Mouse (Mus musculus): ENCODE results near the gene 1700086D15Rik. TPM values are rescaled to one million over a fixed set of nuclear protein-coding genes. Genes with fewer than 3 reads are reported as not detected.

Gene 1700086D15Rik
- polyA plus RNA-seq, 1 experiment from 2014 or later, result not detected

- Histone ChIP-seq H3K27me3 (replicated peaks; ENCODE audit: control insufficient read depth, insufficient read depth, low read length) (no peaks in the 10 kb centered on the region), H3K27ac (ENCODE audit: low read depth, low read length) (no peak overlapping the region), H3K4me3 (ENCODE audit: low read depth, low read length) (no peak overlapping the region), H3K9me3 (replicated peaks; ENCODE audit: control insufficient read depth, low read length) (no peaks in the 10 kb centered on the region), H3K36me3 (ENCODE audit: control insufficient read depth, insufficient read depth, low read length) (no peaks in the 10 kb centered on the region), H3K9ac (ENCODE audit: low read length) (no peak overlapping the region), H3K4me1 (ENCODE audit: control insufficient read depth, insufficient read depth, low read length) (no peaks in the 10 kb centered on the region), H3K4me2 (ENCODE audit: low read length) (no peak overlapping the region)
- ATAC-seq (peak; percentile 90), DNase-seq (ENCODE audit: low spot score) (peak; percentile 68)
- WGBS, result 63% methylated on average over 8 of the region's 8 CpGs
Measured at GRCm38 (mm10) chr11:65124913-65125418, 34.7 kb downstream of the 1700086D15Rik start.

GRCm38 (mm10) chr11:65120276-65120675, 39.4 kb downstream of the 1700086D15Rik start:
- ATAC-seq (no peak), DNase-seq (ENCODE audit: low spot score) (no peak)
- Histone ChIP-seq H3K27me3 (replicated peaks; ENCODE audit: control insufficient read depth, insufficient read depth, low read length) (no peaks in the 10 kb centered on the region), H3K4me2 (ENCODE audit: low read length) (no peak overlapping the region), H3K9me3 (replicated peaks; ENCODE audit: control insufficient read depth, low read length) (no peaks in the 10 kb centered on the region), H3K36me3 (ENCODE audit: control insufficient read depth, insufficient read depth, low read length) (no peaks in the 10 kb centered on the region), H3K9ac (ENCODE audit: low read length) (no peak overlapping the region), H3K4me1 (ENCODE audit: control insufficient read depth, insufficient read depth, low read length) (no peaks in the 10 kb centered on the region), H3K4me3 (ENCODE audit: low read depth, low read length) (no peak overlapping the region), H3K27ac (ENCODE audit: low read depth, low read length) (no peak overlapping the region)
- WGBS, result 80% methylated on average over 4 of the region's 4 CpGs

DNA sequence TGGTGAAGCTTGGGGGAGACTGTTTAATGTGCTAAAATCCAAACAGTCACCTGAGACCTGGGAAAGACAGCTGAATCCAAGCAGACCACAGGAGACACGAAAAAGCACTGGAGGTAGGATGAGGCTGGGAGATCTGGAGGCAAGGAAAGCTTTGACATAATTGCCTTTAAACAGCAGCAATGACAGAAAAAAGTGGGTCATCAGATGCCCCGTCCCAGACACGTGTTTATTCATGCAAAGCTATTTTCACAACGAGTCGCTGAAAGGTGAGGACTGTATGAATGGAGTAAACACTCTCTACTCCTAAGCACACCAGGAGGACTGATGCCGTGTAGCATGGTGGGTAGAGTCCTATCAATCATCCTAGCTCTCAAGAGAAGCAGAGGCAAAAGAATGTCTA, 43.9 kb downstream of the 1700086D15Rik start:
- Histone ChIP-seq H3K4me2 (ENCODE audit: low read length) (no peak overlapping the region), H3K36me3 (ENCODE audit: control insufficient read depth, insufficient read depth, low read length) (no peaks in the 10 kb centered on the region), H3K9me3 (replicated peaks; ENCODE audit: control insufficient read depth, low read length) (no peaks in the 10 kb centered on the region), H3K9ac (ENCODE audit: low read length) (no peak overlapping the region), H3K4me1 (ENCODE audit: control insufficient read depth, insufficient read depth, low read length) (0 out of 2 replicates have a peak, but pooled peaks cover 3% of the 10 kb centered on the region), H3K4me3 (ENCODE audit: low read depth, low read length) (no peak overlapping the region), H3K27ac (ENCODE audit: low read depth, low read length) (no peak overlapping the region), H3K27me3 (replicated peaks; ENCODE audit: control insufficient read depth, insufficient read depth, low read length) (no peaks in the 10 kb centered on the region)
- WGBS, result 87% methylated on average over 6 of the region's 6 CpGs
- no peak for ATAC-seq
- no peak for DNase-seq (ENCODE audit: low spot score)

GRCm38 (mm10) chr11:65112086-65112485, 47.6 kb downstream of the 1700086D15Rik start:
- Histone ChIP-seq H3K36me3 (ENCODE audit: control insufficient read depth, insufficient read depth, low read length) (no peaks in the 10 kb centered on the region), H3K27me3 (replicated peaks; ENCODE audit: control insufficient read depth, insufficient read depth, low read length) (no peaks in the 10 kb centered on the region), H3K9me3 (replicated peaks; ENCODE audit: control insufficient read depth, low read length) (no peaks in the 10 kb centered on the region), H3K27ac (ENCODE audit: low read depth, low read length) (no peak overlapping the region), H3K9ac (ENCODE audit: low read length) (no peak overlapping the region), H3K4me3 (ENCODE audit: low read depth, low read length) (no peak overlapping the region), H3K4me1 (ENCODE audit: control insufficient read depth, insufficient read depth, low read length) (0 out of 2 replicates have a peak, but pooled peaks cover 3% of the 10 kb centered on the region), H3K4me2 (ENCODE audit: low read length) (no peak overlapping the region)
- DNase-seq (ENCODE audit: low spot score), result no peak
- whole genome bisulfite sequencing, result 63% methylated on average over 4 of the region's 4 CpGs
- ATAC-seq, result no peak

- no peak overlapping the region for H3K27ac ChIP-seq (ENCODE audit: low read depth, low read length)
- no peak overlapping the region for H3K4me2 ChIP-seq (ENCODE audit: low read length)
- H3K27me3 ChIP-seq (replicated peaks; ENCODE audit: control insufficient read depth, insufficient read depth, low read length), result no peaks in the 10 kb centered on the region
- H3K9me3 ChIP-seq (replicated peaks; ENCODE audit: control insufficient read depth, low read length), result no peaks in the 10 kb centered on the region
- ATAC-seq (no peak), DNase-seq (ENCODE audit: low spot score) (no peak)
- 0 out of 2 replicates have a peak, but pooled peaks cover 3% of the 10 kb centered on the region for H3K4me1 ChIP-seq (ENCODE audit: control insufficient read depth, insufficient read depth, low read length)
- WGBS, result 67% methylated on average over 5 of the region's 5 CpGs
- H3K36me3 ChIP-seq (ENCODE audit: control insufficient read depth, insufficient read depth, low read length), result no peaks in the 10 kb centered on the region
- no peak overlapping the region for H3K9ac ChIP-seq (ENCODE audit: low read length)
- H3K4me3 ChIP-seq (ENCODE audit: low read depth, low read length), result no peak overlapping the region
Measured at GRCm38 (mm10) chr11:65111651-65112050, 48.0 kb downstream of the 1700086D15Rik start.

DNA sequence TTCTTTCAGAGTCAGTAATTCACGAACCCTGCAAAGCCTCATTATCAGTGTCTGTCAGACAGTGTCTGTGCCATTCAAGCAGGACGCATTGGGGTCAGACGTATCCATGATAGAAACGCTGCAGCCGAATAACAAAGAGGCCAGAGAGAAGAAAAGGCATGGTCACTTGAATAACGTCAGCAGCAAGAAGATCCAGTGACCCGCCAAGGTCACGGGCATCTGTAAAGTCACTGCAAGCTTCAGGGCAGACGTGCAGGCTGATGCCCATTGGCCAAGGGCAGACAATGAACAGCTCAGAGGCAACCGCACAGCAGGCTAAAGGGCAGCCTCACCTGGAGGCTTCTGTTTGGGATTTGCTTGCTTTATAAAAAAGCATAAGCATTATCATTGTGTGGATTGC, 49.6 kb downstream of the 1700086D15Rik start:
- Histone ChIP-seq H3K4me2 (ENCODE audit: low read length) (no peak overlapping the region), H3K27me3 (replicated peaks; ENCODE audit: control insufficient read depth, insufficient read depth, low read length) (no peaks in the 10 kb centered on the region), H3K9ac (ENCODE audit: low read length) (no peak overlapping the region), H3K27ac (ENCODE audit: low read depth, low read length) (no peak overlapping the region), H3K4me1 (ENCODE audit: control insufficient read depth, insufficient read depth, low read length) (0 out of 2 replicates have a peak, but pooled peaks cover 3% of the 10 kb centered on the region), H3K36me3 (ENCODE audit: control insufficient read depth, insufficient read depth, low read length) (no peaks in the 10 kb centered on the region), H3K9me3 (replicated peaks; ENCODE audit: control insufficient read depth, low read length) (no peaks in the 10 kb centered on the region), H3K4me3 (ENCODE audit: low read depth, low read length) (no peak overlapping the region)
- DNase-seq (ENCODE audit: low spot score) (no peak), ATAC-seq (no peak)
- WGBS, result 70% methylated on average over 10 of the region's 10 CpGs

DNA sequence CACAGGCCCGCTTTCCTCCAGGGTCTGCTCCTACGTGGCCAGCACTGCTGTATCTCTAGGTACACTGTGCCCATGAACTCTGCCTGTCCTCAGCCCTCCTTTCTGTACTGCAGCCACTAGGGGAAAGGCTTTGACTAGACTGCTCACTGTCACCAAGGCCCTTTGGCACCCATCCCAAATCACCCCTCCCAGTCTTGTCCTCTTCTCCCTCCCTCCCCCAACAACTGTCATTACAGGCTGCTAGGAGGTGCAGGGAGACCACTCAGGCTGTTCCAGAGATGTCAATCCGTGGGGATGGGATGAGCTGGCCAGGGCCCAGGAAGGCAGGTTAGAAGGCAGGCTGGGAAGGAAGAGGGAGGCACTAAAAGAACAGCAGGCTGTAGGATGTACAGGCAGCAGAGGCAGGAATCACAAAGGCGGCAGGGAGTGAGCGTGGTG, 51.9 kb downstream of the 1700086D15Rik start:
- no peak overlapping the region for H3K4me2 ChIP-seq (ENCODE audit: low read length)
- H3K4me3 ChIP-seq (ENCODE audit: low read depth, low read length), result no peak overlapping the region
- no peaks in the 10 kb centered on the region for H3K36me3 ChIP-seq (ENCODE audit: control insufficient read depth, insufficient read depth, low read length)
- DNase-seq (ENCODE audit: low spot score), result peak; percentile 69
- no peak overlapping the region for H3K27ac ChIP-seq (ENCODE audit: low read depth, low read length)
- ATAC-seq, result peak; percentile 65; the same call in 1 of the 2 replicates
- no peaks in the 10 kb centered on the region for H3K9me3 ChIP-seq (replicated peaks; ENCODE audit: control insufficient read depth, low read length)
- H3K9ac ChIP-seq (ENCODE audit: low read length), result no peak overlapping the region
- H3K27me3 ChIP-seq (replicated peaks; ENCODE audit: control insufficient read depth, insufficient read depth, low read length), result no peaks in the 10 kb centered on the region
- 60% methylated on average over 5 of the region's 5 CpGs for WGBS
- H3K4me1 ChIP-seq (ENCODE audit: control insufficient read depth, insufficient read depth, low read length), result 0 out of 2 replicates have a peak, but pooled peaks cover 3% of the 10 kb centered on the region

GRCm38 (mm10) chr11:65107151-65107550, 52.5 kb downstream of the 1700086D15Rik start:
- no peaks in the 10 kb centered on the region for H3K9me3 ChIP-seq (replicated peaks; ENCODE audit: control insufficient read depth, low read length)
- H3K27ac ChIP-seq (ENCODE audit: low read depth, low read length), result no peak overlapping the region
- H3K4me1 ChIP-seq (ENCODE audit: control insufficient read depth, insufficient read depth, low read length), result 0 out of 2 replicates have a peak, but pooled peaks cover 3% of the 10 kb centered on the region
- ATAC-seq (no peak), DNase-seq (ENCODE audit: low spot score) (no peak)
- H3K36me3 ChIP-seq (ENCODE audit: control insufficient read depth, insufficient read depth, low read length), result no peaks in the 10 kb centered on the region
- H3K4me3 ChIP-seq (ENCODE audit: low read depth, low read length), result no peak overlapping the region
- no peak overlapping the region for H3K9ac ChIP-seq (ENCODE audit: low read length)
- H3K4me2 ChIP-seq (ENCODE audit: low read length), result no peak overlapping the region
- 79% methylated on average over 4 of the region's 4 CpGs for WGBS
- no peaks in the 10 kb centered on the region for H3K27me3 ChIP-seq (replicated peaks; ENCODE audit: control insufficient read depth, insufficient read depth, low read length)

- H3K9ac ChIP-seq (ENCODE audit: low read length), result no peak overlapping the region
- H3K4me1 ChIP-seq (ENCODE audit: control insufficient read depth, insufficient read depth, low read length), result no peaks in the 10 kb centered on the region
- no peak overlapping the region for H3K27ac ChIP-seq (ENCODE audit: low read depth, low read length)
- DNase-seq (ENCODE audit: low spot score) (no peak), ATAC-seq (no peak)
- no peaks in the 10 kb centered on the region for H3K9me3 ChIP-seq (replicated peaks; ENCODE audit: control insufficient read depth, low read length)
- no peaks in the 10 kb centered on the region for H3K27me3 ChIP-seq (replicated peaks; ENCODE audit: control insufficient read depth, insufficient read depth, low read length)
- WGBS, result 95% methylated on average over 3 of the region's 3 CpGs
- no peak overlapping the region for H3K4me2 ChIP-seq (ENCODE audit: low read length)
- H3K36me3 ChIP-seq (ENCODE audit: control insufficient read depth, insufficient read depth, low read length), result no peaks in the 10 kb centered on the region
- no peak overlapping the region for H3K4me3 ChIP-seq (ENCODE audit: low read depth, low read length)
Measured at GRCm38 (mm10) chr11:65104076-65104475, 55.6 kb downstream of the 1700086D15Rik start.
